Mouse (Mus musculus) cortical plate, adult 2 months (tissue): Measurements from ENCODE around the gene Exosc5. TPM values are rescaled to one million over a fixed set of nuclear protein-coding genes. Genes with fewer than 3 reads are reported as not detected.
A peak's percentile ranks its signal among the peaks of the same experiment; 100 is the strongest.

Experiments
- H3K27ac ChIP-seq: fragments of 200-500 bp; 2 replicates; pipeline ENCODE4 v1.5.1; 2012; ENCODE audit warnings: low read length, control low read depth, inconsistent platforms; ENCODE audit not compliant: insufficient read depth
- H3K4me1 ChIP-seq: fragments of 200-500 bp; 2 replicates; pipeline ENCODE4 v1.6.1; 2011; ENCODE audit warnings: low read length; ENCODE audit not compliant: control insufficient read depth, insufficient read depth
- H3K4me3 ChIP-seq: fragments of 200-500 bp; 2 replicates; pipeline ENCODE4 v1.5.1; 2011; ENCODE audit warnings: mild to moderate bottlenecking, low read length, control low read depth; ENCODE audit not compliant: insufficient read depth
- CTCF ChIP-seq: fragments of 200-500 bp; IDR thresholded peaks from 2 replicates; pipeline ENCODE4 v1.5.1; 2011; ENCODE audit warnings: mild to moderate bottlenecking, control low read depth, low read length; ENCODE audit not compliant: insufficient read depth; ENCODE audit errors: extremely low read depth
- POLR2A ChIP-seq: fragments of 200-500 bp; IDR thresholded peaks from 2 replicates; pipeline ENCODE4 v1.6.1; 2011; ENCODE audit warnings: mild to moderate bottlenecking, low read length, control low read depth; ENCODE audit not compliant: insufficient read depth; ENCODE audit errors: extremely low read depth
- polyA plus RNA-seq: library from polyadenylated mRNA; depleted of rRNA; stranded (reverse); fragments of >200 nt; gene quantifications from 2 replicates; pipeline ENCODE4 v1.2.3, GENCODE M21; 2012

Gene Exosc5
- polyA plus RNA-seq, 1 experiment: 31.3 TPM

DNA sequence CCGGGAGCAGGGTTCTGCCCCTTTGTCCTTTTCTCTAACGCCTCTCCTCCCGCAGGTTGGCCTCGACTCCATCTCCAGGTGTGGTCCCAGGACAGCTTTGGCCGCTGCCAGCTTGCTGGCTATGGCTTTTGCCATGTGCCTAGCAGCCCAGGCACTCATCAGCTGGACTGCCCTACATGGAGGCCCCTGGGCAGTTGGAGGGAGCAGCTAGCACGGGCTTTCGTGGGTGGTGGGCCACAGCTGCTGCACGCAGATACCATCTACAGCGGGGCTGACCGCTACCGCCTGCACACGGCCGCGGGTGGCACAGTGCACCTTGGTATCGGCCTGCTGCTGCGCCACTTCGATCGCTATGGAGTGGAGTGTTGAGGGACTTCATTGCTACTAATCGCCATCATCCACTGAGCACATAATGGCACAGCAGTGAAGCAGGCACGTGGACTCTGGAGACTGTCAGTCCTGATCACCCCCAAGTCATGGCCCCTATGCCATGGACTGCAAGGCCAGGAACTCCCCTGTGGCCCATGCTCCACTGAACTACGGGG, 27.0 kb downstream of the Exosc5 start:
- Histone ChIP-seq H3K27ac (no peak overlapping the region), H3K4me1 (peaks cover 4% of the 10 kb centered on the region; the same call in 1 of the 2 replicates), H3K4me3 (no peak overlapping the region)
- TF ChIP-seq CTCF: no peak
- no peak for TF ChIP-seq POLR2A

DNA sequence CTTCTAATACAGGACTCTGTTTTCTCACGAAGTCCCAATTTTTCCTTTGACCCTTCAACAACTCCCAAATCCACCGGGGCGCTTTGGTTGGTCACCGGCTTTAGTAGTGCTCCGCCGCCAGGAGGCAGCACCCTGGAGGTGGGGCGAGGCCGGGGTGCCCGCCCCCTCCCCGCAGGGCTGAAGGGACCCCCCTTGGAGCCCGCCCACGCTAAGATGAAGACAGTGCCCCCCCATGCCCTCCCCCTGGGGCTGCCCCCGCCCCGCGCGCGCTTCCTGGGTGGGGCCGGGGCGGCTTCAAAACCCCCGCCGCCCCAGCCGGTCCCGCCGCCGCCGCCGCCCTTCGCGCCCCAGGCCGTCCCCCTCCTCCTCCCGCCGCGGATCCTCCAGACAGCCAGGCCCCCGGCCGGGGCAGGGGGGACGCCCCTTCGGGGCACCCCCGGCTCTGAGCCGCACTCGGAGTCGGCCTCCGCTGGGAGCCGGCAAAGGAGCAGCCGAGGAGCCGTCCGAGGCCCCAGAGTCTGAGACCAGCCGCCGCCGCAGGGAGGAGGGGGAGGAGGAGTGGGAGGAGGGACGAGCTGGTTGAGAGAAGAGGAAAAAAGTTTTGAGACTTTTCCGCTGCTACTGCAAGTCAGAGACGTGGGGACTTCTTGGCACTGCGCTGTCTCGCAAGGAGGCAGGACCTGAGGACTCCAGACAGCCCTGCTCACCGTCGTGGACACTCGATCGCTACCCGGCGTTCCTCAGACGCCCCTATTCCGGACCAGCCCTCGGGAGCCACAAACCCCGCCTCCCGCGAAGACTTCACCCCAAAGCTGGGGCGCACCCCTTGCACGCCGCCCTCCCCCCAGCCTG, 27.9 kb downstream of the Exosc5 start, which contains the start of gene Tgfb1:
TSS of gene Tgfb1 (plus strand) at position 323 of the 852 bp plus-strand sequence.
- H3K4me1 ChIP-seq: peaks cover 2% of the 10 kb centered on the region; the same call in 1 of the 2 replicates
- TF ChIP-seq CTCF (peak; percentile 14; the same call in 1 of the 2 replicates), POLR2A (no peak)
- H3K27ac ChIP-seq: no peak within 1 kb of the TSS
- H3K4me3 ChIP-seq: peak within 1 kb of the TSS; percentile 38

DNA sequence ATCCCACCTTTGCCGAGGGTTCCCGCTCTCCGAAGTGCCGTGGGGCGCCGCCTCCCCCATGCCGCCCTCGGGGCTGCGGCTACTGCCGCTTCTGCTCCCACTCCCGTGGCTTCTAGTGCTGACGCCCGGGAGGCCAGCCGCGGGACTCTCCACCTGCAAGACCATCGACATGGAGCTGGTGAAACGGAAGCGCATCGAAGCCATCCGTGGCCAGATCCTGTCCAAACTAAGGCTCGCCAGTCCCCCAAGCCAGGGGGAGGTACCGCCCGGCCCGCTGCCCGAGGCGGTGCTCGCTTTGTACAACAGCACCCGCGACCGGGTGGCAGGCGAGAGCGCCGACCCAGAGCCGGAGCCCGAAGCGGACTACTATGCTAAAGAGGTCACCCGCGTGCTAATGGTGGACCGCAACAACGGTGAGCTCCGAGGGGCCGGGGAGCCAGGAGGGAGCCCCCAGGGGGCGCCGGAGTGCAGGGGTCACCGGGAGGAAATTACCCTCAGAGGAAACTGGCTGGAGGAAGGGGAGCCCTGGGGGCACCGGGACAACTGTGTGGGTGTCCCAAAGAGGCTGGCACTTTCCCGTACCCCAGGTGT, 28.9 kb downstream of the Exosc5 start:
- no peak overlapping the region for H3K27ac ChIP-seq
- TF ChIP-seq CTCF: no peak
- TF ChIP-seq POLR2A: no peak
- peak overlapping the region; percentile 38 for H3K4me3 ChIP-seq
- H3K4me1 ChIP-seq: peaks cover 2% of the 10 kb centered on the region; the same call in 1 of the 2 replicates

GRCm38 (mm10) chr7:25688810-25689586, 30.0 kb downstream of the Exosc5 start:
- Histone ChIP-seq H3K27ac (no peak overlapping the region), H3K4me3 (peak overlapping the region; percentile 28), H3K4me1 (peaks cover 2% of the 10 kb centered on the region; the same call in 1 of the 2 replicates)
- TF ChIP-seq CTCF (no peak), POLR2A (no peak)

GRCm38 (mm10) chr7:25689603-25690021, 30.6 kb downstream of the Exosc5 start:
- H3K4me3 ChIP-seq: peak overlapping the region; percentile 28; the same call in 1 of the 2 replicates

DNA sequence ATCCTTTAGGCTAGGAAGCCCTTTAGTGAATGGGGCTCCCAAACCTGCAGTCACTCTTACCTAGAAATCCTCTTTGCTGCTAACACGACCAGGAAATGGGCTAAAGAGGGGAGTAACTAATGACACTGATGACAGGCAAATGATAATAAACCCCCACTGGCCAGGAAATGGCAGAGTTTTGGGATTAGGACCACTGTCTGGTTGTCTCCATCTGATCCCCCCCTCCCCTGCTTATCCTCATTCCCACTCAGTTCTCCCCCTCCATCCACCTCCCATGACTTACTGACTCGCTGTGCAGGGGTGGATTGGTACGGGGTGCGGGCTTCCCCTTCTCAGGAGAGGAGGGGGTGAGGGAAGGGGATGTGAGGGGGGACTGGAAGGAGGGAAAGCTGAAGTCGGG, 31.1 kb downstream of the Exosc5 start:
- H3K4me3 ChIP-seq: no peak overlapping the region
- no peak overlapping the region for H3K27ac ChIP-seq
- peaks cover 2% of the 10 kb centered on the region; the same call in 1 of the 2 replicates for H3K4me1 ChIP-seq
- TF ChIP-seq POLR2A (no peak), CTCF (no peak)

More at GRCm38 (mm10) chr7:25689603-25690021, 30.6 kb downstream of the Exosc5 start:
- no peak for TF ChIP-seq CTCF
- H3K4me1 ChIP-seq: peaks cover 2% of the 10 kb centered on the region; the same call in 1 of the 2 replicates
- H3K27ac ChIP-seq: no peak overlapping the region

DNA sequence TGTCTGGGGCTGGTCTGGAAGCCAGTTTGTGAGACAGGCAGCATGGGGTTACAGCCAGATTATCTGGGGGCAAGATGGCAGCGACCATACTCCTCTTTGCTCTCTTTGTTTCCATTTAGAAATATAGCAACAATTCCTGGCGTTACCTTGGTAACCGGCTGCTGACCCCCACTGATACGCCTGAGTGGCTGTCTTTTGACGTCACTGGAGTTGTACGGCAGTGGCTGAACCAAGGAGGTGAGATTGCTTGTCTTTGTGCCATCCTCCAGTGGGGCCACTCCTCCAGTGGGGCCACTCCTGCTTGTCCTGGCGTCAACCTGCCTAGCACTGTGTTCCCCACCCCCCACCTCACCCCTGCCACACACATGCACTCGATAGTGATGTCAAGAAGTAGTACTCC, 35.1 kb downstream of the Exosc5 start:
- H3K4me3 ChIP-seq: no peak overlapping the region
- H3K27ac ChIP-seq: no peak overlapping the region
- no peaks in the 10 kb centered on the region for H3K4me1 ChIP-seq
- no peak for TF ChIP-seq CTCF
- no peak for TF ChIP-seq POLR2A

- no peak overlapping the region for H3K4me3 ChIP-seq
- no peaks in the 10 kb centered on the region for H3K4me1 ChIP-seq
- no peak overlapping the region for H3K27ac ChIP-seq
- TF ChIP-seq POLR2A (no peak), CTCF (no peak)
These were observed 40.9 kb downstream of the Exosc5 start for GRCm38 (mm10) chr7:25699851-25700250.

- H3K27ac ChIP-seq: no peak overlapping the region
- no peak overlapping the region for H3K4me3 ChIP-seq
- TF ChIP-seq CTCF (0 out of 2 replicates have a peak, but pooled peaks have one; percentile 1), POLR2A (no peak)
- H3K4me1 ChIP-seq: no peaks in the 10 kb centered on the region; the same call in 1 of the 2 replicates
These were observed 41.8 kb downstream of the Exosc5 start for GRCm38 (mm10) chr7:25700732-25701131.
